Mouse (Mus musculus): ENCODE results near the gene Tmem189. TPM values are rescaled to one million over a fixed set of nuclear protein-coding genes. Genes with fewer than 3 reads are reported as not detected.

Gene Tmem189
- polyA plus RNA-seq, 1 experiment from 2014 or later = 28.6 TPM

Small RNA genes lying within 50 kb of the gene (microRNA-seq; reads per million reads assigned to microRNA genes)
- not detected for gene Gm22355

Other genes with a start within 250 kb of the Tmem189 start
- 75.7 and 76.5 TPM in 2 replicates for gene Rnf114, start 197.2 kb downstream of the Tmem189 start, polyA plus RNA-seq (2015; fragmentation: Nextera tagmentation; extraction: Ambion mirVana)
- 14.2 and 15.4 TPM in 2 replicates for gene Spata2, start 196.9 kb downstream of the Tmem189 start, polyA plus RNA-seq (2015; fragmentation: Nextera tagmentation; extraction: Ambion mirVana)
- gene Snai1, start 151.6 kb downstream of the Tmem189 start, polyA plus RNA-seq (2015; fragmentation: Nextera tagmentation; extraction: Ambion mirVana) = 15.6 TPM in 2 replicates
- gene Ube2v1, start 57.7 kb downstream of the Tmem189 start, polyA plus RNA-seq (2015; fragmentation: Nextera tagmentation; extraction: Ambion mirVana) = 273 and 293 TPM in 2 replicates
- gene Gm20431, start 28.3 kb downstream of the Tmem189 start, polyA plus RNA-seq (2015; fragmentation: Nextera tagmentation; extraction: Ambion mirVana) = 2.0 and 3.2 TPM in 2 replicates
- 0.65 and 0.93 TPM in 2 replicates for gene Cebpb, start 907 bp downstream of the Tmem189 start, polyA plus RNA-seq (2015; fragmentation: Nextera tagmentation; extraction: Ambion mirVana)
- 37.7 and 45.5 TPM in 2 replicates for gene Ptpn1, start 242.2 kb upstream of the Tmem189 start, polyA plus RNA-seq (2015; fragmentation: Nextera tagmentation; extraction: Ambion mirVana)

Data from intestine, embryonic 16.5 days (tissue).